Mouse (Mus musculus): ENCODE data around the gene Rrp8. TPM values are rescaled to one million over a fixed set of nuclear protein-coding genes. Genes with fewer than 3 reads are reported as not detected.
A peak's percentile ranks its signal among the peaks of the same experiment; 100 is the strongest.

The Rrp8 gene
- polyA plus RNA-seq, 2 experiments, result 7.0 to 9.2 TPM

GRCm38 (mm10) chr7:105741978-105742377 is 4.8 kb upstream of the Rrp8 start:
- H3K36me3 ChIP-seq (replicated peaks; ENCODE audit: control insufficient read depth, insufficient read depth, low read depth), result peaks cover 35% of the 10 kb centered on the region
- H3K4me1 ChIP-seq (replicated peaks; ENCODE audit: control insufficient read depth in 2 of 2, insufficient read depth in 2 of 2, low read length in 1 of 2), result peaks cover 31 to 32% of the 10 kb centered on the region in 2 experiments
- 84% methylated on average over 9 of the region's 9 CpGs for WGBS (ENCODE audit: insufficient replicate concordance)
- H3K27ac ChIP-seq, result no peak overlapping the region
- no peak for ATAC-seq (ENCODE audit: insufficient read depth)
- H3K4me2 ChIP-seq (ENCODE audit: low read depth), result no peak overlapping the region
- no peak for DNase-seq (ENCODE audit: low read depth in 3 of 3, low spot score in 3 of 3)
- no peak overlapping the region for H3K9ac ChIP-seq (replicated peaks)
- H3K27me3 ChIP-seq (ENCODE audit: control insufficient read depth, insufficient read depth, low read length), result no peaks in the 10 kb centered on the region
- H3K9me3 ChIP-seq (ENCODE audit: control insufficient read depth, low read length), result no peaks in the 10 kb centered on the region
- no peak for TF ChIP-seq CTCF (IDR thresholded peaks at IDR 0.05; ENCODE audit: low read depth)
- TF ChIP-seq EP300 (IDR thresholded peaks at IDR 0.05; ENCODE audit: low read depth), result no peak
- H3K4me3 ChIP-seq (ENCODE audit: insufficient read depth in 1 of 2, low read depth in 2 of 2, low read length in 2 of 2), result no peak overlapping the region

GRCm38 (mm10) chr7:105740851-105741250 is 3.7 kb upstream of the Rrp8 start:
- Histone ChIP-seq H3K9ac (replicated peaks) (no peak overlapping the region), H3K27me3 (ENCODE audit: control insufficient read depth, insufficient read depth, low read length) (no peaks in the 10 kb centered on the region), H3K27ac (no peak overlapping the region), H3K36me3 (replicated peaks; ENCODE audit: control insufficient read depth, insufficient read depth, low read depth) (peaks cover 30% of the 10 kb centered on the region), H3K9me3 (ENCODE audit: control insufficient read depth, low read length) (no peaks in the 10 kb centered on the region), H3K4me1 (replicated peaks; ENCODE audit: control insufficient read depth in 2 of 2, insufficient read depth in 2 of 2, low read length in 1 of 2) (peaks cover 31 to 32% of the 10 kb centered on the region in 2 experiments), H3K4me3 (ENCODE audit: insufficient read depth in 1 of 2, low read depth in 2 of 2, low read length in 2 of 2) (no peak overlapping the region), H3K4me2 (ENCODE audit: low read depth) (no peak overlapping the region)
- TF ChIP-seq CTCF (IDR thresholded peaks at IDR 0.05; ENCODE audit: low read depth), result no peak
- no peak for TF ChIP-seq EP300 (IDR thresholded peaks at IDR 0.05; ENCODE audit: low read depth)
- ATAC-seq (ENCODE audit: insufficient read depth) (no peak), DNase-seq (ENCODE audit: low read depth in 3 of 3, low spot score in 3 of 3) (no peak)
- WGBS (ENCODE audit: insufficient replicate concordance), result 80% methylated on average over 6 of the region's 6 CpGs

GRCm38 (mm10) chr7:105740089-105740795 is 3.1 kb upstream of the Rrp8 start:
- Histone ChIP-seq H3K36me3 (replicated peaks; ENCODE audit: control insufficient read depth, insufficient read depth, low read depth) (peaks cover 30% of the 10 kb centered on the region), H3K27me3 (ENCODE audit: control insufficient read depth, insufficient read depth, low read length) (no peaks in the 10 kb centered on the region), H3K4me3 (ENCODE audit: insufficient read depth in 1 of 2, low read depth in 2 of 2, low read length in 2 of 2) (no peak overlapping the region), H3K9ac (replicated peaks) (no peak overlapping the region), H3K4me2 (ENCODE audit: low read depth) (no peak overlapping the region), H3K27ac (no peak overlapping the region), H3K4me1 (replicated peaks; ENCODE audit: control insufficient read depth in 2 of 2, insufficient read depth in 2 of 2, low read length in 1 of 2) (peaks cover 32 to 34% of the 10 kb centered on the region in 2 experiments), H3K9me3 (ENCODE audit: control insufficient read depth, low read length) (no peaks in the 10 kb centered on the region)
- TF ChIP-seq EP300 (IDR thresholded peaks at IDR 0.05; ENCODE audit: low read depth) (no peak), CTCF (IDR thresholded peaks at IDR 0.05; ENCODE audit: low read depth) (no peak)
- DNase-seq (ENCODE audit: low read depth in 3 of 3, low spot score in 3 of 3) (no peak), ATAC-seq (ENCODE audit: insufficient read depth) (no peak)
- WGBS (ENCODE audit: insufficient replicate concordance), result 80% methylated on average over 13 of the region's 13 CpGs

GRCm38 (mm10) chr7:105738948-105739347 is 1.8 kb upstream of the Rrp8 start:
- Histone ChIP-seq H3K4me1 (replicated peaks; ENCODE audit: control insufficient read depth in 2 of 2, insufficient read depth in 2 of 2, low read length in 1 of 2) (peaks cover 25 to 31% of the 10 kb centered on the region in 2 experiments), H3K9ac (replicated peaks) (peak overlapping the region; percentile 50), H3K9me3 (ENCODE audit: control insufficient read depth, low read length) (no peaks in the 10 kb centered on the region), H3K36me3 (replicated peaks; ENCODE audit: control insufficient read depth, insufficient read depth, low read depth) (peaks cover 38% of the 10 kb centered on the region), H3K4me2 (ENCODE audit: low read depth) (peak overlapping the region; percentile 81), H3K27me3 (ENCODE audit: control insufficient read depth, insufficient read depth, low read length) (no peaks in the 10 kb centered on the region), H3K4me3 (ENCODE audit: insufficient read depth in 1 of 2, low read depth in 2 of 2, low read length in 2 of 2) (0 out of 4 replicates have a peak overlapping the region, but pooled peaks have one; percentile 1 to 8), H3K27ac (peak overlapping the region; percentile 59)
- DNase-seq (ENCODE audit: low read depth in 3 of 3, low spot score in 3 of 3) (no peak), ATAC-seq (ENCODE audit: insufficient read depth) (no peak)
- WGBS (ENCODE audit: insufficient replicate concordance), result 27% methylated on average over 3 of the region's 3 CpGs
- TF ChIP-seq EP300 (IDR thresholded peaks at IDR 0.05; ENCODE audit: low read depth), result no peak
- TF ChIP-seq CTCF (IDR thresholded peaks at IDR 0.05; ENCODE audit: low read depth), result no peak

GRCm38 (mm10) chr7:105738286-105738685 is 1.1 kb upstream of the Rrp8 start:
- Histone ChIP-seq H3K27me3 (ENCODE audit: control insufficient read depth, insufficient read depth, low read length) (no peaks in the 10 kb centered on the region), H3K4me1 (replicated peaks; ENCODE audit: control insufficient read depth in 2 of 2, insufficient read depth in 2 of 2, low read length in 1 of 2) (peaks cover 25 to 29% of the 10 kb centered on the region in 2 experiments), H3K36me3 (replicated peaks; ENCODE audit: control insufficient read depth, insufficient read depth, low read depth) (peaks cover 43% of the 10 kb centered on the region), H3K9me3 (ENCODE audit: control insufficient read depth, low read length) (no peaks in the 10 kb centered on the region), H3K9ac (replicated peaks) (peak overlapping the region; percentile 50; the same call in 1 of the 2 replicates), H3K27ac (peak overlapping the region; percentile 59), H3K4me2 (ENCODE audit: low read depth) (peak overlapping the region; percentile 81), H3K4me3 (ENCODE audit: insufficient read depth in 1 of 2, low read depth in 2 of 2, low read length in 2 of 2) (peak overlapping the region; percentile 6 to 83; a peak in 1 of 4 replicates)
- WGBS (ENCODE audit: insufficient replicate concordance), result 22% methylated on average over 2 of the region's 2 CpGs
- DNase-seq (ENCODE audit: low read depth in 3 of 3, low spot score in 3 of 3), result no peak
- no peak for TF ChIP-seq EP300 (IDR thresholded peaks at IDR 0.05; ENCODE audit: low read depth)
- TF ChIP-seq CTCF (IDR thresholded peaks at IDR 0.05; ENCODE audit: low read depth), result no peak
- ATAC-seq (ENCODE audit: insufficient read depth), result no peak
